Comparison of ENCODE assay signal across 35 mouse cellular contexts in the genomic region with DNA sequence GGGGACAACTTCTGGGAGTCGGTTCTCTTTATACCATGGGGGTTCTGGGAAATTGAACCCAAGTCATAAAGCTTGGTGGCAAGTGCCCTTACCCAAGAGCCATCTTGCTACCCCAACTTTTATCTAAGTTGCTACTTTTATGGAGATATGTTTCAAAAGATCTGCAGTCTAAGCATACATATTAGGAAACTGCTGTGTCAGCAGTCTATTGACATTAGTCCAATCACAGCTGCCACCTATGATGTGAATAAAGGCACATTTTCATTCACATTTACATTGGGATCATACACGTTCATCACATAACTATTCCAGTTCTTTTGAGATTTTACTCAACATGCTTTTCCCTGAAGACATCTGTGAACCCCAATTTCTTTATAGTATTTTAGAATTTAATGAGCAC. TPM values are rescaled to one million over a fixed set of nuclear protein-coding genes. Genes with fewer than 3 reads are reported as not detected.
"Had no signal": no experiment of that assay in that cellular context is flagged by ENCODE, and none has a peak within 500 bp of the region (broad histone marks: within the 10 kb centered on the region; RNA-seq: fewer than 3 reads in every experiment).

No protein-coding gene starts in this region.

- H3K36me3 ChIP-seq: embryonic facial prominence, embryonic 12.5 days; embryonic facial prominence, embryonic 13.5 days; embryonic facial prominence, embryonic 15.5 days; forebrain, embryonic 12.5 days had no signal

- H3K9ac ChIP-seq: embryonic facial prominence, embryonic 12.5 days; embryonic facial prominence, embryonic 13.5 days; embryonic facial prominence, embryonic 15.5 days; forebrain, embryonic 12.5 days; forebrain, embryonic 13.5 days; forebrain, embryonic 15.5 days; forebrain, postnatal 0 days had no signal

- H3K4me2 ChIP-seq: embryonic facial prominence, embryonic 12.5 days; embryonic facial prominence, embryonic 13.5 days; embryonic facial prominence, embryonic 15.5 days; forebrain, embryonic 12.5 days; forebrain, embryonic 13.5 days; forebrain, embryonic 15.5 days; heart, embryonic 11.5 days had no signal

- H3K4me1 ChIP-seq: embryonic facial prominence, embryonic 10.5 days; embryonic facial prominence, embryonic 12.5 days; embryonic facial prominence, embryonic 13.5 days; embryonic facial prominence, embryonic 15.5 days; forebrain, embryonic 10.5 days; forebrain, embryonic 12.5 days; forebrain, embryonic 13.5 days; forebrain, embryonic 15.5 days; heart, embryonic 10.5 days had no signal

- H3K9me3 ChIP-seq: embryonic facial prominence, embryonic 10.5 days; embryonic facial prominence, embryonic 12.5 days; embryonic facial prominence, embryonic 13.5 days; embryonic facial prominence, embryonic 15.5 days; forebrain, embryonic 10.5 days; forebrain, embryonic 12.5 days; forebrain, embryonic 13.5 days; forebrain, embryonic 15.5 days; heart, embryonic 10.5 days had no signal

- DNase-seq: cerebellum, postnatal 10 days; cerebellum, postnatal 14 days; cerebellum, postnatal 25 days; embryo, embryonic 11 days; forebrain, postnatal 0 days; gastrocnemius, adult 2 months; gastrocnemius, postnatal 10 days; gastrocnemius, postnatal 14 days; gastrocnemius, postnatal 25 days; gastrocnemius, postnatal 36 days; heart, adult 18-20 months; heart, adult 2 months had no signal

- H3K27ac ChIP-seq: embryonic facial prominence, embryonic 10.5 days; embryonic facial prominence, embryonic 12.5 days; embryonic facial prominence, embryonic 13.5 days; embryonic facial prominence, embryonic 15.5 days; forebrain, embryonic 10.5 days; forebrain, embryonic 12.5 days; forebrain, embryonic 13.5 days; forebrain, embryonic 15.5 days; gastrocnemius, adult 2 months; heart, adult 2 months; heart, embryonic 10.5 days had no signal

- H3K4me3 ChIP-seq: embryonic facial prominence, embryonic 10.5 days; embryonic facial prominence, embryonic 12.5 days; embryonic facial prominence, embryonic 13.5 days; embryonic facial prominence, embryonic 15.5 days; erythroblast, embryonic 14.5 days; forebrain, embryonic 10.5 days; forebrain, embryonic 12.5 days; forebrain, embryonic 13.5 days; forebrain, embryonic 15.5 days; gastrocnemius, adult 2 months; heart, adult 2 months; heart, embryonic 10.5 days had no signal

- H3K27me3 ChIP-seq: embryonic facial prominence, embryonic 12.5 days; embryonic facial prominence, embryonic 13.5 days; embryonic facial prominence, embryonic 15.5 days; forebrain, embryonic 12.5 days; forebrain, embryonic 13.5 days; forebrain, embryonic 15.5 days had no signal

RNA-seq across cellular contexts. Expression of gene Fnd3c2, which starts 46.1 kb away (rescaled TPM):
- total RNA-seq: common myeloid progenitor, adult 5-6 weeks; forebrain, postnatal 0 days; gastrocnemius, adult 18-20 months; gastrocnemius, adult 2 months; gastrocnemius, adult 8-10 months; gastrocnemius, postnatal 36 days; granulocyte monocyte progenitor cell, adult 5-6 weeks; heart, adult 18-20 months; heart, adult 2 months; heart, adult 8-10 months had no signal
- polyA plus RNA-seq: cortical plate, adult 2 months; embryonic facial prominence, embryonic 10.5 days; embryonic facial prominence, embryonic 11.5 days; embryonic facial prominence, embryonic 12.5 days; embryonic facial prominence, embryonic 13.5 days; embryonic facial prominence, embryonic 14.5 days; embryonic facial prominence, embryonic 15.5 days; erythroblast, embryonic 14.5 days; forebrain, embryonic 10.5 days; forebrain, embryonic 11.5 days; forebrain, embryonic 12.5 days; forebrain, embryonic 13.5 days; forebrain, embryonic 14.5 days; forebrain, embryonic 15.5 days; forebrain, embryonic 16.5 days; forebrain, postnatal 0 days; gonadal fat pad, adult 2 months; heart, adult 2 months; heart, embryonic 10.5 days; heart, embryonic 11.5 days had no signal
